In the genomic region with DNA sequence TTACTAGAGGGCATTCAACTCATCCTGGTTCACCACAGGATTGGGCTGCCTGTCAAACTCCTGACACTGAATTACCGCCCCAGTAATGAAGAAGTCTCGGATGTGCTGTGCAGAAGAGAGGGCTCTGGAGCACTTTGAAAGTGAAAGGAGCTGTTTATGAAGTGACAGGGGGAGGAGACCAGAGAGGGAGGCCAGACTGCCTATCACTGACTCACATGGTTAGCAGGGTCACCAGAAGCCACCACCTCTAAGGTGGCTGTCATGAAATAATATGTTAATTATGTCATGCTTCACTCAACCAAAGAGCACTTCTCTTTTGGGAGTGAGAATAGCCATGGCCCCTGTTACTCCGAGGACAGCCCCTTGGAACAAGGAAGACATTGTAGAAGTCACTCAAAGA, we compare ENCODE assay signal across 17 mouse cellular contexts.
DNase-seq lines count a peak whose midpoint lies in the region; ATAC-seq lines count a peak whose summit lies in the region.
"Had no signal": no experiment of that assay in that cellular context is flagged by ENCODE, and none has a peak within 500 bp of the region (broad histone marks: within the 10 kb centered on the region; RNA-seq: fewer than 3 reads in every experiment).

No protein-coding gene starts in this region.

- H3K4me1 ChIP-seq in forebrain, embryonic 11.5 days (replicated peaks; ENCODE audit: control insufficient read depth, insufficient read depth, low read length) = 0 out of 2 replicates have a peak, but pooled peaks cover 2% of the 10 kb centered on the region
- 0 out of 2 replicates have a peak, but pooled peaks cover 2% of the 10 kb centered on the region for H3K4me1 ChIP-seq in forebrain, embryonic 14.5 days (ENCODE audit: control insufficient read depth, insufficient read depth, low read length)
- H3K4me1 ChIP-seq in midbrain, embryonic 11.5 days (ENCODE audit: control insufficient read depth, insufficient read depth, low read length) = peaks cover 3% of the 10 kb centered on the region; the same call in 1 of the 2 replicates
- H3K4me1 ChIP-seq in midbrain, embryonic 14.5 days (ENCODE audit: control insufficient read depth, insufficient read depth, low read length) = no peaks in the 10 kb centered on the region; the same call in 1 of the 2 replicates
- peaks cover 7% of the 10 kb centered on the region; the same call in 1 of the 2 replicates for H3K4me1 ChIP-seq in stomach, embryonic 16.5 days (ENCODE audit: control insufficient read depth, insufficient read depth, low read length)
- H3K4me1 ChIP-seq: neural tube, embryonic 12.5 days had no signal

- no peak for DNase-seq in forebrain, embryonic 11.5 days (ENCODE audit: low spot score)
- no peak for DNase-seq in forebrain, embryonic 14.5 days (ENCODE audit: low spot score)
- no peak for DNase-seq in midbrain, embryonic 11.5 days (ENCODE audit: low spot score, missing footprints)
- no peak for DNase-seq in midbrain, embryonic 14.5 days
- DNase-seq in T-cell, adult 2 months (ENCODE audit: low spot score) = no peak
- no peak for DNase-seq in ovary, postnatal 36 days (ENCODE audit: low spot score)
- DNase-seq: adrenal gland, postnatal 10 days; cerebellum, postnatal 36 days; gastrocnemius, postnatal 14 days; kidney, postnatal 14 days; left cerebral cortex, postnatal 4 days had no signal

- H3K4me3 ChIP-seq in forebrain, embryonic 11.5 days (ENCODE audit: low read depth, low read length) = no peak overlapping the region
- H3K4me3 ChIP-seq in forebrain, embryonic 14.5 days (ENCODE audit: low read depth, low read length) = no peak overlapping the region
- no peak overlapping the region for H3K4me3 ChIP-seq in midbrain, embryonic 11.5 days (ENCODE audit: low read depth, low read length)
- H3K4me3 ChIP-seq in midbrain, embryonic 14.5 days (replicated peaks; ENCODE audit: low read depth, low read length) = no peak overlapping the region
- H3K4me3 ChIP-seq in stomach, embryonic 16.5 days (replicated peaks; ENCODE audit: low read length) = no peak overlapping the region
- H3K4me3 ChIP-seq: erythroblast, embryonic 14.5 days; heart, embryonic 13.5 days; neural tube, embryonic 12.5 days had no signal

- no peak overlapping the region for H3K9ac ChIP-seq in forebrain, embryonic 11.5 days (ENCODE audit: low read length)
- no peak overlapping the region for H3K9ac ChIP-seq in forebrain, embryonic 14.5 days (ENCODE audit: low read length)
- H3K9ac ChIP-seq in midbrain, embryonic 11.5 days (ENCODE audit: low read length) = no peak overlapping the region
- no peak overlapping the region for H3K9ac ChIP-seq in midbrain, embryonic 14.5 days (replicated peaks; ENCODE audit: low read length)
- H3K9ac ChIP-seq in stomach, embryonic 16.5 days (ENCODE audit: low read length) = no peak overlapping the region
- H3K9ac ChIP-seq: heart, embryonic 13.5 days; neural tube, embryonic 12.5 days had no signal

- no peak overlapping the region for H3K4me2 ChIP-seq in forebrain, embryonic 11.5 days (ENCODE audit: low read depth, low read length, severe bottlenecking)
- no peak overlapping the region for H3K4me2 ChIP-seq in forebrain, embryonic 14.5 days (ENCODE audit: low read length)
- no peak overlapping the region for H3K4me2 ChIP-seq in midbrain, embryonic 11.5 days
- no peak overlapping the region for H3K4me2 ChIP-seq in midbrain, embryonic 14.5 days (ENCODE audit: low read length)
- H3K4me2 ChIP-seq in stomach, embryonic 16.5 days (ENCODE audit: low read depth, low read length) = no peak overlapping the region
- H3K4me2 ChIP-seq: heart, embryonic 13.5 days; neural tube, embryonic 12.5 days had no signal

- 40% methylated on average over 3 of the region's 3 CpGs for WGBS in forebrain, embryonic 11.5 days
- WGBS in forebrain, embryonic 14.5 days = 33% methylated on average over 3 of the region's 3 CpGs
- 47% methylated on average over 3 of the region's 3 CpGs for WGBS in midbrain, embryonic 11.5 days
- 22% methylated on average over 3 of the region's 3 CpGs for WGBS in midbrain, embryonic 14.5 days
- 72% methylated on average over 3 of the region's 3 CpGs for WGBS in stomach, embryonic 16.5 days

- no peaks in the 10 kb centered on the region for H3K36me3 ChIP-seq in forebrain, embryonic 11.5 days (ENCODE audit: control insufficient read depth, insufficient read depth, low read length)
- H3K36me3 ChIP-seq in forebrain, embryonic 14.5 days (ENCODE audit: control insufficient read depth, insufficient read depth, low read length) = no peaks in the 10 kb centered on the region
- H3K36me3 ChIP-seq in midbrain, embryonic 11.5 days (ENCODE audit: control insufficient read depth, insufficient read depth, low read length) = no peaks in the 10 kb centered on the region
- no peaks in the 10 kb centered on the region for H3K36me3 ChIP-seq in midbrain, embryonic 14.5 days (ENCODE audit: control insufficient read depth, insufficient read depth, low read length)
- H3K36me3 ChIP-seq in stomach, embryonic 16.5 days (ENCODE audit: control insufficient read depth, insufficient read depth, low read length) = no peaks in the 10 kb centered on the region
- H3K36me3 ChIP-seq: heart, embryonic 13.5 days; neural tube, embryonic 12.5 days had no signal

- H3K27me3 ChIP-seq in forebrain, embryonic 11.5 days (ENCODE audit: control insufficient read depth, insufficient read depth, low read length) = no peaks in the 10 kb centered on the region
- no peaks in the 10 kb centered on the region for H3K27me3 ChIP-seq in forebrain, embryonic 14.5 days (replicated peaks; ENCODE audit: control insufficient read depth, insufficient read depth, low read length)
- H3K27me3 ChIP-seq in midbrain, embryonic 11.5 days (ENCODE audit: control insufficient read depth, insufficient read depth, low read length) = no peaks in the 10 kb centered on the region
- H3K27me3 ChIP-seq in midbrain, embryonic 14.5 days (ENCODE audit: control insufficient read depth, insufficient read depth, low read length) = no peaks in the 10 kb centered on the region
- H3K27me3 ChIP-seq in stomach, embryonic 16.5 days (ENCODE audit: control insufficient read depth, insufficient read depth, low read length) = no peaks in the 10 kb centered on the region
- H3K27me3 ChIP-seq: heart, embryonic 13.5 days; neural tube, embryonic 12.5 days had no signal

- H3K27ac ChIP-seq in forebrain, embryonic 11.5 days (ENCODE audit: low read depth, low read length) = no peak overlapping the region
- H3K27ac ChIP-seq in forebrain, embryonic 14.5 days (ENCODE audit: low read depth, low read length) = no peak overlapping the region
- H3K27ac ChIP-seq in midbrain, embryonic 11.5 days (ENCODE audit: low read depth, low read length) = no peak overlapping the region
- no peak overlapping the region for H3K27ac ChIP-seq in midbrain, embryonic 14.5 days (replicated peaks; ENCODE audit: low read depth, low read length)
- H3K27ac ChIP-seq in stomach, embryonic 16.5 days (ENCODE audit: low read length) = peak overlapping the region; percentile 87; the same call in 1 of the 2 replicates
- H3K27ac ChIP-seq: heart, embryonic 13.5 days; neural tube, embryonic 12.5 days had no signal

- H3K9me3 ChIP-seq in forebrain, embryonic 11.5 days (ENCODE audit: control insufficient read depth, low read length) = no peaks in the 10 kb centered on the region
- no peaks in the 10 kb centered on the region for H3K9me3 ChIP-seq in forebrain, embryonic 14.5 days (replicated peaks; ENCODE audit: control insufficient read depth, low read length)
- H3K9me3 ChIP-seq in midbrain, embryonic 11.5 days (ENCODE audit: control insufficient read depth, low read length) = no peaks in the 10 kb centered on the region
- H3K9me3 ChIP-seq in midbrain, embryonic 14.5 days (ENCODE audit: control insufficient read depth, low read length) = no peaks in the 10 kb centered on the region
- H3K9me3 ChIP-seq in stomach, embryonic 16.5 days (replicated peaks; ENCODE audit: control insufficient read depth, low read length) = no peaks in the 10 kb centered on the region
- H3K9me3 ChIP-seq: heart, embryonic 13.5 days; neural tube, embryonic 12.5 days had no signal

- ATAC-seq in forebrain, embryonic 11.5 days (replicated peaks; ENCODE audit: low FRiP score) = peak; percentile 42; the same call in 1 of the 2 replicates
- ATAC-seq in forebrain, embryonic 14.5 days = no peak
- peak; percentile 52; the same call in 1 of the 2 replicates for ATAC-seq in midbrain, embryonic 11.5 days (ENCODE audit: low FRiP score)
- ATAC-seq in midbrain, embryonic 14.5 days (ENCODE audit: low FRiP score, low TSS enrichment) = no peak
- peak; percentile 53; a peak in 3 of 4 replicates for ATAC-seq in hematopoietic stem cell, adult 5-6 weeks (replicated peaks in 1 of 2; ENCODE audit: insufficient read depth in 1 of 2, low FRiP score in 2 of 2, low TSS enrichment in 1 of 2, low read depth in 1 of 2, poor library complexity in 2 of 2, severe bottlenecking in 2 of 2)
- no peak for ATAC-seq in stomach, embryonic 16.5 days (ENCODE audit: insufficient read depth, low FRiP score)
- ATAC-seq: hindbrain, embryonic 16.5 days had no signal

Comparison
In these comparisons a context has a peak if more than half of its experiments do, and no peak if none do; other contexts are left out.
1. ATAC-seq: peak in forebrain, embryonic 11.5 days (single experiment), midbrain, embryonic 11.5 days (single experiment) and hematopoietic stem cell, adult 5-6 weeks (2 of 2); none in forebrain, embryonic 14.5 days (single experiment), midbrain, embryonic 14.5 days (single experiment) and stomach, embryonic 16.5 days (single experiment).